Mouse (Mus musculus) CH12.LX (cell line): Measurements from ENCODE around the gene Alg13. TPM values are rescaled to one million over a fixed set of nuclear protein-coding genes. Genes with fewer than 3 reads are reported as not detected.

ENCODE experiments used
- DNase-seq: peaks from one replicate; pipeline ENCODE4 v3.0.0-alpha.2; 2013; ENCODE audit errors: extremely low read depth
- H3K27ac ChIP-seq: 2 replicates; pipeline ENCODE4 v1.5.1; 2012; ENCODE audit warnings: low read depth, mild to moderate bottlenecking, control low read depth, moderate library complexity; ENCODE audit not compliant: insufficient read depth
- H3K27me3 ChIP-seq: replicated peaks from 2 replicates; pipeline ENCODE3; 2012; ENCODE audit warnings: inconsistent platforms
- H3K36me3 ChIP-seq, 2 experiments: replicated peaks in 1 of 2; 2 replicates each; pipeline versions ENCODE3 to v1.6.1; 2012; ENCODE audit warnings: inconsistent platforms in 1 of 2, low read length in 1 of 2, mild to moderate bottlenecking in 1 of 2, mixed read lengths in 1 of 2, moderate library complexity in 1 of 2; ENCODE audit not compliant: control insufficient read depth in 1 of 2, insufficient read depth in 1 of 2
- H3K4me1 ChIP-seq, 2 experiments: 2 replicates each; pipeline ENCODE4 v1.6.1; 2012; ENCODE audit warnings: inconsistent platforms in 1 of 2, moderate library complexity in 1 of 2; ENCODE audit not compliant: insufficient read depth in 2 of 2, control insufficient read depth in 1 of 2
- H3K4me2 ChIP-seq: 2 replicates; pipeline ENCODE4 v1.6.1; 2012; ENCODE audit warnings: low read depth, mild to moderate bottlenecking, control low read depth; ENCODE audit not compliant: poor library complexity, insufficient read depth, severe bottlenecking
- H3K4me3 ChIP-seq, 3 experiments: fragments of 150-350 bp in 1 of 3; sonication (generic) in 1 of 3; replicated peaks in 1 of 3; 2 replicates each; pipeline versions ENCODE3 to v1.5.1; 2011 to 2012; ENCODE audit warnings: low read depth in 2 of 3, low read length in 2 of 3, mild to moderate bottlenecking in 2 of 3, moderate library complexity in 2 of 3, control low read depth in 1 of 3, improper control_type of control experiment in 1 of 3, inconsistent platforms in 1 of 3, mixed read lengths in 1 of 3; ENCODE audit not compliant: poor library complexity in 1 of 3
- H3K79me2 ChIP-seq: replicated peaks from 2 replicates; pipeline ENCODE4 v1.6.1; 2012; ENCODE audit warnings: mild to moderate bottlenecking, moderate library complexity; ENCODE audit not compliant: control insufficient read depth, poor library complexity, insufficient read depth, severe bottlenecking; ENCODE audit errors: extremely low read depth
- H3K9ac ChIP-seq: 2 replicates; pipeline ENCODE4 v1.6.1; 2012; ENCODE audit warnings: low read depth, mild to moderate bottlenecking, control low read depth, moderate library complexity; ENCODE audit not compliant: insufficient read depth
- H3K9me3 ChIP-seq: replicated peaks from 2 replicates; pipeline ENCODE3; 2012; ENCODE audit warnings: low read length, inconsistent platforms, mixed read lengths
- CTCF ChIP-seq, 2 experiments: IDR thresholded peaks in 1 of 2; conservative IDR thresholded peaks in 1 of 2; 2 replicates each; pipeline ENCODE4 v1.5.1; 2011 to 2012; ENCODE audit warnings: low read depth in 2 of 2, low read length in 2 of 2, improper control_type of control experiment in 1 of 2, inconsistent platforms in 1 of 2, mild to moderate bottlenecking in 1 of 2, moderate library complexity in 1 of 2
- E2F4 ChIP-seq: IDR thresholded peaks from 2 replicates; pipeline ENCODE4 v1.6.1; 2011; ENCODE audit warnings: low read depth, low read length, improper control_type of control experiment; ENCODE audit not compliant: insufficient replicate concordance
- ETS1 ChIP-seq: conservative IDR thresholded peaks from 2 replicates; pipeline ENCODE4 v1.6.1; 2012; ENCODE audit warnings: low read depth, mild to moderate bottlenecking, inconsistent platforms, low read length, improper control_type of control experiment, moderate library complexity
- HCFC1 ChIP-seq: IDR thresholded peaks from 2 replicates; pipeline ENCODE4 v1.6.1; 2012; ENCODE audit warnings: low read depth, mild to moderate bottlenecking, inconsistent platforms, low read length, improper control_type of control experiment
- JUN ChIP-seq: IDR thresholded peaks from 2 replicates; pipeline ENCODE4 v1.6.1; 2011; ENCODE audit warnings: low read depth, mild to moderate bottlenecking, low read length, improper control_type of control experiment, moderate library complexity; ENCODE audit not compliant: insufficient read depth
- MAFK ChIP-seq: IDR thresholded peaks from 2 replicates; pipeline ENCODE4 v1.6.1; 2011; ENCODE audit warnings: low read length, improper control_type of control experiment; ENCODE audit not compliant: insufficient replicate concordance
- MAX ChIP-seq: IDR thresholded peaks from 2 replicates; pipeline ENCODE4 v1.6.1; 2011; ENCODE audit warnings: low read length, improper control_type of control experiment
- MAZ ChIP-seq: IDR thresholded peaks from 2 replicates; pipeline ENCODE4 v1.6.1; 2012; ENCODE audit warnings: low read depth, mild to moderate bottlenecking, inconsistent platforms, low read length, improper control_type of control experiment, moderate library complexity
- MXI1 ChIP-seq: IDR thresholded peaks from 2 replicates; pipeline ENCODE4 v1.6.1; 2011; ENCODE audit warnings: mild to moderate bottlenecking, low read depth, low read length, improper control_type of control experiment
- MYC ChIP-seq: IDR thresholded peaks from 2 replicates; pipeline ENCODE4 v1.6.1; 2011; ENCODE audit warnings: low read depth, mild to moderate bottlenecking, improper control_type of control experiment, low read length
- NELFE ChIP-seq: IDR thresholded peaks from 2 replicates; pipeline ENCODE4 v1.6.1; 2011; ENCODE audit warnings: low read depth, low read length, improper control_type of control experiment
- PAX5 ChIP-seq: IDR thresholded peaks from 2 replicates; pipeline ENCODE4 v1.6.1; 2012; ENCODE audit warnings: low read length, inconsistent platforms, mixed read lengths
- RAD21 ChIP-seq: IDR thresholded peaks from 2 replicates; pipeline ENCODE4 v1.6.1; 2011; ENCODE audit warnings: low read depth, mild to moderate bottlenecking, low read length, improper control_type of control experiment, moderate library complexity
- RCOR1 ChIP-seq: conservative IDR thresholded peaks from 2 replicates; pipeline ENCODE4 v1.6.1; 2012; ENCODE audit warnings: low read depth, mild to moderate bottlenecking, inconsistent platforms, low read length, improper control_type of control experiment
- SMC3 ChIP-seq: IDR thresholded peaks from 2 replicates; pipeline ENCODE4 v1.6.1; 2011; ENCODE audit warnings: low read depth, low read length, improper control_type of control experiment
- TBP ChIP-seq: conservative IDR thresholded peaks from 2 replicates; pipeline ENCODE4 v1.6.1; 2011; ENCODE audit warnings: low read depth, low read length, improper control_type of control experiment
- USF1 ChIP-seq: IDR thresholded peaks from 2 replicates; pipeline ENCODE4 v1.6.1; 2014; ENCODE audit warnings: low read depth, mild to moderate bottlenecking, inconsistent platforms, low read length, improper control_type of control experiment
- USF2 ChIP-seq: conservative IDR thresholded peaks from 2 replicates; pipeline ENCODE4 v1.6.1; 2011; ENCODE audit warnings: low read depth, low read length, improper control_type of control experiment
- ZC3H11A ChIP-seq: IDR thresholded peaks from 2 replicates; pipeline ENCODE4 v1.6.1; 2012; ENCODE audit warnings: low read depth, mild to moderate bottlenecking, inconsistent platforms, low read length, improper control_type of control experiment
- ZKSCAN1 ChIP-seq: IDR thresholded peaks from 2 replicates; pipeline ENCODE4 v1.6.1; 2012; ENCODE audit warnings: low read depth, inconsistent platforms, low read length, improper control_type of control experiment, borderline replicate concordance
- ZMIZ1 ChIP-seq: IDR thresholded peaks from 2 replicates; pipeline ENCODE4 v1.6.1; 2012; ENCODE audit warnings: low read depth, mild to moderate bottlenecking, inconsistent platforms, low read length, improper control_type of control experiment
- ZNF384 ChIP-seq: IDR thresholded peaks from 2 replicates; pipeline ENCODE4 v1.6.1; 2012; ENCODE audit warnings: low read depth, low read length, improper control_type of control experiment, inconsistent platforms
- dilution Hi-C: fragments of 300-500 bp; cut with MboI; formaldehyde crosslinking; loops from 2 replicates; pipeline ENCODE4 v1.14.3; 2020; ENCODE audit warnings: low sequenced_read_pairs; ENCODE audit not compliant: extremely low pct_unique_long_range_greater_than_20kb, extremely low pct_ligation_motif_present
- in situ Hi-C: fragments of 300-500 bp; cut with MboI; formaldehyde crosslinking; loops from 3 replicates; pipeline ENCODE4 v1.14.3; 2019; ENCODE audit warnings: low sequenced_read_pairs, low pct_ligation_motif_present, low pct_unique_long_range_greater_than_20kb, mixed read lengths
- polyA plus RNA-seq: library from polyadenylated mRNA; unstranded; fragments of >175 nt; gene quantifications from 2 replicates; pipeline ENCODE4 v1.2.1, GENCODE M21; 2012; ENCODE audit warnings: low read depth; ENCODE audit not compliant: insufficient read length
- total RNA-seq, 2 experiments: library from RNA; depleted of rRNA; stranded (reverse); fragments of 300-350 nt in 1 of 2; fragments of >200 nt in 1 of 2; gene quantifications; 2 replicates each; pipeline ENCODE4 v1.2.3; 2012 to 2014

The Alg13 gene
- total and polyA plus RNA-seq, 3 experiments = 15.4 to 18.6 (median 17.0) TPM

- dilution Hi-C loops = no loop called here
- DNase-seq = peak; percentile 34
- H3K27ac ChIP-seq = no peak overlapping the region
- TF ChIP-seq RCOR1 (no peak), CTCF (conservative IDR thresholded peaks at IDR 0.05 in 1 of 2, IDR thresholded peaks at IDR 0.05 in 1 of 2; ENCODE audit: low read depth in 2 of 2, low read length in 2 of 2) (peak; percentile 38 to 69; a peak in 3 of 4 replicates), MAZ (no peak), PAX5 (no peak), SMC3 (peak; percentile 69), RAD21 (peak; percentile 61), MYC (no peak), USF2 (no peak), MAFK (no peak), JUN (no peak)
- TF ChIP-seq, all 38 proteins: peak for 3
- in situ Hi-C loops = no loop called here
- Histone ChIP-seq H3K27me3 (no peaks in the 10 kb centered on the region), H3K9me3 (no peaks in the 10 kb centered on the region), H3K79me2 (no peaks in the 10 kb centered on the region), H3K36me3 (no peaks in the 10 kb centered on the region), H3K9ac (no peak overlapping the region), H3K4me1 (no peaks in the 10 kb centered on the region; a peak in 1 of 4 replicates), H3K4me2 (no peak overlapping the region), H3K4me3 (no peak overlapping the region)
These were observed 85.9 kb downstream of the Alg13 start for GRCm38 (mm10) chrX:144403526-144403925.

GRCm38 (mm10) chrX:144408036-144408435, 90.4 kb downstream of the Alg13 start:
- dilution Hi-C loops = no loop called here
- H3K36me3 ChIP-seq = no peaks in the 10 kb centered on the region
- TF ChIP-seq MXI1 (no peak), MAX (no peak), MYC (no peak), TBP (no peak), HCFC1 (no peak), USF1 (no peak), E2F4 (no peak), JUN (no peak), ZNF384 (no peak), ZMIZ1 (no peak), SMC3 (no peak), RAD21 (no peak), NELFE (no peak), ZC3H11A (no peak), ZKSCAN1 (no peak), ETS1 (no peak)

More at GRCm38 (mm10) chrX:144408036-144408435, 90.4 kb downstream of the Alg13 start:
- in situ Hi-C loops = no loop called here
- Histone ChIP-seq H3K79me2 (no peaks in the 10 kb centered on the region), H3K4me1 (no peaks in the 10 kb centered on the region), H3K27ac (no peak overlapping the region), H3K9me3 (no peaks in the 10 kb centered on the region), H3K9ac (no peak overlapping the region), H3K4me2 (no peak overlapping the region), H3K4me3 (no peak overlapping the region), H3K27me3 (no peaks in the 10 kb centered on the region)
- DNase-seq = no peak
